Mouse (Mus musculus) common myeloid progenitor, adult 5-6 weeks (primary cell): Measurements from ENCODE around the gene AU022751. TPM values are rescaled to one million over a fixed set of nuclear protein-coding genes. Genes with fewer than 3 reads are reported as not detected.

Source experiments
- ATAC-seq: replicated peaks from 2 replicates; pipeline ENCODE4 v1.8.0; 2016; ENCODE audit warnings: low read depth, mild to moderate bottlenecking, moderate TSS enrichment, inconsistent platforms; ENCODE audit not compliant: poor library complexity, severe bottlenecking
- total RNA-seq: library from RNA; stranded (forward); fragments of 200-1000, 187-1606 nt; gene quantifications from 2 replicates; pipeline ENCODE4 v1.2.3, GENCODE M21; 2017

The AU022751 gene
- total RNA-seq: not detected in 2 replicates

GRCm38 (mm10) chrX:6082954-6083680 lies at the start of gene AU022751:
AU022751 (minus strand) TSS chrX:6083419.
- ATAC-seq: no peak

- no peak for ATAC-seq
These were observed 9.0 kb upstream of the AU022751 start for GRCm38 (mm10) chrX:6091996-6092757.

GRCm38 (mm10) chrX:6091547-6091946 lies 8.3 kb upstream of the AU022751 start:
- ATAC-seq: no peak

- ATAC-seq: no peak
These were observed 21.7 kb downstream of the AU022751 start for GRCm38 (mm10) chrX:6061563-6061962.

- ATAC-seq: peak; percentile 62
These were observed 35.1 kb downstream of the AU022751 start for GRCm38 (mm10) chrX:6047936-6048614.

GRCm38 (mm10) chrX:6047066-6047935 lies 35.9 kb downstream of the AU022751 start, which contains the start of gene Nudt11:
Nudt11 (plus strand) TSS chrX:6047453.
- ATAC-seq: 0 out of 2 replicates have a peak, but pooled peaks have one; percentile 32

Other genes starting within 250 kb of the AU022751 start
- gene Nudt11, start 36.0 kb downstream of the AU022751 start, total RNA-seq: not detected in 2 replicates
- not detected in 2 replicates for gene Nudt10, start 89.6 kb upstream of the AU022751 start, total RNA-seq
- not detected in 2 replicates for gene Bmp15, start 237.3 kb upstream of the AU022751 start, total RNA-seq